Mouse (Mus musculus) frontal cortex, postnatal 10 days (tissue): ENCODE data around the gene Itpkc.
A peak's percentile ranks its signal among the peaks of the same experiment; 100 is the strongest.

Experiments used
- DNase-seq, 2 experiments: peaks; one replicate each; pipeline ENCODE4 v3.0.0; 2022; ENCODE audit warnings: low spot score in 2 of 2, mixed read lengths in 1 of 2

Gene Itpkc

GRCm38 (mm10) chr7:27164112-27164947 lies 64.1 kb downstream of the Itpkc start:
- DNase-seq = no peak

GRCm38 (mm10) chr7:27163450-27163805 lies 65.0 kb downstream of the Itpkc start:
- DNase-seq = no peak

GRCm38 (mm10) chr7:27162780-27163449 lies 65.5 kb downstream of the Itpkc start:
- no peak for DNase-seq

GRCm38 (mm10) chr7:27161744-27162143 lies 66.7 kb downstream of the Itpkc start:
- DNase-seq = no peak

- DNase-seq = no peak
These were observed 67.5 kb downstream of the Itpkc start for GRCm38 (mm10) chr7:27160921-27161320.

- peak; percentile 85 to 93 for DNase-seq
These were observed 68.6 kb downstream of the Itpkc start for GRCm38 (mm10) chr7:27159882-27160281.

GRCm38 (mm10) chr7:27159256-27159655 lies 69.2 kb downstream of the Itpkc start:
- no peak for DNase-seq

- DNase-seq = peak in 1 of 2 experiments; percentile 19
These were observed 70.3 kb downstream of the Itpkc start for GRCm38 (mm10) chr7:27158171-27158570.
